Mouse (Mus musculus): ENCODE data around the gene Ppp3ca.

- TF ChIP-seq CTCF (IDR thresholded peaks at IDR 0.05; ENCODE audit: low read depth, low read length) (no peak), POLR2A (IDR thresholded peaks at IDR 0.05; ENCODE audit: borderline replicate concordance, low read depth, low read length) (no peak)
Measured at GRCm38 (mm10) chr3:136814916-136815315, 145.0 kb downstream of the Ppp3ca start.

Measured in bone marrow macrophage, adult 2 months (primary cell).